Comparison of ENCODE assay signal across 8 mouse cellular contexts in the genomic region with DNA sequence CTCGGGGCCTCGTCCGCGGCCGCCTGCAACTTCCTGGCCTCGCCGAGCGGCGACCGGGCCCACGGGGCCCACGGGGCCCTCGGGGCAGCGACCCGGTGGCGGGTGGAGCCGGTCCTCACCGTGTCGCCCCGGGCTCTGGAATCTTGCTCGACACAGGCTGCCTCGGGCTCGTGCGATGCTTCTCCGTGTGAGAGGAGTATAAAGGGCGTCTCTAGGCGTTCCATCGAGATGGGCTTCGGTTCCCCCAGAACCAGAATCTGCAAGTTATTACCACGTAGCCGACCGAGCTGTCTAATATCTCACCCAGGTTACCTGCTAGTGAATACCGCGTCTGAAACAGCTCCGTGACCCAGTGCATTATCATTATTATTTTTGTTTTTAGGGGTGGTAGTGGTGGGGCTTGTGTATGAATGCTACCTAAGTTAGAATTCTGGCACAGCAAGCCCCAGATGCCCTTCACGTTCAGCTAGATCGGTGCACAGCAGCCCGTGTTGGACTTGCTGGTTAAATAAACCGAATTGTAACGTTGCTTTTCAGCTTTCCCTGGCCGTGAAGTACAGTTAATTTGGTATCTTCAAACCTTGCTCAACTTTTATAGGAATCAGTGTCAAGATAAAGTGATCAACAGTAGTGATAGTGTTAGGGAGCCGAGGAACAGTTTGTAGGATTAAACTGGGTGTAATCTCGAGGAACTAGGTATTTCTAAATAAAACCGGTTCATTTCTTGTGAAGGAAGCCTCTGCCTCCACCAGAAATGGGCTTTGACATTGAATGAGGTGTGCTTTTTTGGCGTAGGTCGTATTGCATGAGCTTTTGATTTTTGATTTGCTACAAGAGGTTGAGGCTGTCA. TPM values are rescaled to one million over a fixed set of nuclear protein-coding genes. Genes with fewer than 3 reads are reported as not detected.
DNase-seq lines count a peak whose midpoint lies in the region; ATAC-seq lines count a peak whose summit lies in the region.

No protein-coding gene starts in this region.

- peak overlapping the region; percentile 89 for H3K27ac ChIP-seq in heart, embryonic 11.5 days (ENCODE audit: low read depth, low read length)
- H3K27ac ChIP-seq in limb, embryonic 12.5 days: peak overlapping the region; percentile 92
- H3K27ac ChIP-seq in midbrain, embryonic 15.5 days: peak overlapping the region; percentile 92

- no peaks in the 10 kb centered on the region for H3K36me3 ChIP-seq in heart, embryonic 11.5 days (ENCODE audit: control insufficient read depth, insufficient read depth, low read length)
- peaks cover 18% of the 10 kb centered on the region for H3K36me3 ChIP-seq in limb, embryonic 12.5 days
- no peaks in the 10 kb centered on the region for H3K36me3 ChIP-seq in midbrain, embryonic 15.5 days (replicated peaks)

- WGBS in heart, embryonic 11.5 days (ENCODE audit: insufficient replicate concordance): 1% methylated on average over 46 of the region's 46 CpGs
- 2% methylated on average over 46 of the region's 46 CpGs for WGBS in limb, embryonic 12.5 days
- under 1% methylated on average over 46 of the region's 46 CpGs for WGBS in midbrain, embryonic 15.5 days

- no peaks in the 10 kb centered on the region for H3K9me3 ChIP-seq in heart, embryonic 11.5 days (replicated peaks; ENCODE audit: control insufficient read depth, low read length)
- H3K9me3 ChIP-seq in limb, embryonic 12.5 days: no peaks in the 10 kb centered on the region
- H3K9me3 ChIP-seq in midbrain, embryonic 15.5 days: no peaks in the 10 kb centered on the region

- H3K4me3 ChIP-seq in heart, embryonic 11.5 days (ENCODE audit: low read depth, low read length): peak overlapping the region; percentile 81
- H3K4me3 ChIP-seq in limb, embryonic 12.5 days (replicated peaks): peak overlapping the region; percentile 98
- H3K4me3 ChIP-seq in midbrain, embryonic 15.5 days: peak overlapping the region; percentile 100

- H3K4me1 ChIP-seq in heart, embryonic 11.5 days (ENCODE audit: control insufficient read depth, insufficient read depth, low read length): peaks cover 18% of the 10 kb centered on the region
- H3K4me1 ChIP-seq in limb, embryonic 12.5 days (replicated peaks): peaks cover 28% of the 10 kb centered on the region
- peaks cover 42% of the 10 kb centered on the region for H3K4me1 ChIP-seq in midbrain, embryonic 15.5 days

- intact Hi-C loops in gastrocnemius, postnatal 14 days (cut with DNase I; ENCODE audit: low total_unique reads): no loop called here

- H3K4me2 ChIP-seq in heart, embryonic 11.5 days: peak overlapping the region; percentile 74
- peak overlapping the region; percentile 73 for H3K4me2 ChIP-seq in limb, embryonic 12.5 days
- H3K4me2 ChIP-seq in midbrain, embryonic 15.5 days: peak overlapping the region; percentile 59

- DNase-seq in gastrocnemius, postnatal 14 days: peak; percentile 23
- DNase-seq in gastrocnemius, postnatal 25 days: no peak
- peak; percentile 39 for DNase-seq in 416B (ENCODE audit: low read depth)
- DNase-seq in adipocyte (ENCODE audit: low spot score): peak; percentile 34
- no peak for DNase-seq in frontal cortex, postnatal 14 days (ENCODE audit: low spot score in 2 of 2)

- H3K9ac ChIP-seq in heart, embryonic 11.5 days (ENCODE audit: low read depth, low read length): peak overlapping the region; percentile 96
- peak overlapping the region; percentile 99 for H3K9ac ChIP-seq in limb, embryonic 12.5 days (replicated peaks)
- peak overlapping the region; percentile 98 for H3K9ac ChIP-seq in midbrain, embryonic 15.5 days

- no peaks in the 10 kb centered on the region for H3K27me3 ChIP-seq in heart, embryonic 11.5 days (ENCODE audit: control insufficient read depth, insufficient read depth, low read length)
- 0 out of 2 replicates have a peak, but pooled peaks cover 3% of the 10 kb centered on the region for H3K27me3 ChIP-seq in limb, embryonic 12.5 days
- no peaks in the 10 kb centered on the region for H3K27me3 ChIP-seq in midbrain, embryonic 15.5 days (replicated peaks)

- no peak; the same call in 1 of the 2 replicates for ATAC-seq in heart, embryonic 11.5 days (replicated peaks; ENCODE audit: insufficient number of reproducible peaks, low FRiP score, low TSS enrichment)
- no peak for ATAC-seq in limb, embryonic 12.5 days (ENCODE audit: insufficient number of reproducible peaks, insufficient read depth, low FRiP score, low TSS enrichment, low read depth)
- ATAC-seq in midbrain, embryonic 15.5 days (replicated peaks): peak; percentile 66

RNA-seq across cellular contexts. Expression of a gene that starts 0.8 kb away (rescaled TPM):
- total RNA-seq in gastrocnemius, postnatal 14 days (2021): 10 to 100 TPM in 1 of 2 experiments, 1 to 10 TPM in 1; 8.4 to 10.6 TPM
- 1 to 10 TPM; 8.3 to 8.5 TPM for total RNA-seq in gastrocnemius, postnatal 25 days (2021)
- polyA plus RNA-seq in heart, embryonic 11.5 days (2014; fragmentation: Nextera tagmentation; extraction: Ambion mirVana): 16.9 and 32.0 TPM in 2 replicates
- 73.5 and 75.3 TPM in 2 replicates for polyA plus RNA-seq in limb, embryonic 12.5 days (2016; fragmentation: Nextera tagmentation; extraction: Ambion mirVana)
- polyA plus RNA-seq in midbrain, embryonic 15.5 days (2015; fragmentation: Nextera tagmentation; extraction: Ambion mirVana): 44.3 and 53.0 TPM in 2 replicates

Comparison
In these comparisons a context has a peak if more than half of its experiments do, and no peak if none do; other contexts are left out.
1. DNase-seq: peak in gastrocnemius, postnatal 14 days (single experiment), 416B (single experiment) and adipocyte (single experiment); none in gastrocnemius, postnatal 25 days (single experiment) and frontal cortex, postnatal 14 days (0 of 2).
2. Peak in every context shown above with its lines, with median percentiles within 50 percentile points of each other: H3K27ac ChIP-seq, H3K4me2 ChIP-seq, H3K4me3 ChIP-seq and H3K9ac ChIP-seq.